Mouse (Mus musculus) midbrain, embryonic 14.5 days (tissue): ENCODE measurements around the gene Crybg1. TPM values are rescaled to one million over a fixed set of nuclear protein-coding genes. Genes with fewer than 3 reads are reported as not detected.
A peak's percentile ranks its signal among the peaks of the same experiment; 100 is the strongest.
"Not testable (repeated sequence)": the region's sequence is repeated elsewhere in the genome, so short reads cannot be mapped to it uniquely, and the experiment has no call there.

Source experiments
- ATAC-seq: fragments of 200-750 bp; cut with Nextera tagmentation; 2 replicates; pipeline ENCODE4 v1.8.0; 2017; ENCODE audit warnings: moderate number of reproducible peaks, moderate library complexity; ENCODE audit not compliant: low FRiP score, low TSS enrichment
- DNase-seq: peaks from one replicate; pipeline ENCODE4 v3.0.0-alpha.2; 2015
- H3K27ac ChIP-seq: fragments of 300-500 bp; sonication (generic); replicated peaks from 2 replicates; pipeline ENCODE4 v1.5.1; 2014; ENCODE audit warnings: mild to moderate bottlenecking, low read depth, low read length, moderate library complexity
- H3K27me3 ChIP-seq: fragments of 300-500 bp; sonication (generic); 2 replicates; pipeline ENCODE4 v1.6.1; 2014; ENCODE audit warnings: low read length, control low read depth, mixed read lengths; ENCODE audit not compliant: control insufficient read depth, insufficient read depth
- H3K36me3 ChIP-seq: fragments of 300-500 bp; sonication (generic); 2 replicates; pipeline ENCODE4 v1.6.1; 2014; ENCODE audit warnings: low read length, control low read depth; ENCODE audit not compliant: control insufficient read depth, insufficient read depth
- H3K4me1 ChIP-seq: fragments of 300-500 bp; sonication (generic); 2 replicates; pipeline ENCODE4 v1.6.1; 2014; ENCODE audit warnings: mild to moderate bottlenecking, antibody characterized with exemption, low read length, control low read depth; ENCODE audit not compliant: control insufficient read depth, insufficient read depth
- H3K4me2 ChIP-seq: fragments of 300-500 bp; sonication (generic); 2 replicates; pipeline ENCODE4 v1.6.1; 2014; ENCODE audit warnings: mild to moderate bottlenecking, low read length, moderate library complexity
- H3K4me3 ChIP-seq: fragments of 300-500 bp; sonication (generic); replicated peaks from 2 replicates; pipeline ENCODE4 v1.5.1; 2014; ENCODE audit warnings: low read depth, low read length
- H3K9ac ChIP-seq: fragments of 300-500 bp; sonication (generic); replicated peaks from 2 replicates; pipeline ENCODE4 v1.6.1; 2014; ENCODE audit warnings: mild to moderate bottlenecking, low read length, moderate library complexity
- H3K9me3 ChIP-seq: fragments of 300-500 bp; sonication (generic); 2 replicates; pipeline ENCODE4 v1.6.1; 2016; ENCODE audit warnings: low read length, control low read depth, mixed read lengths; ENCODE audit not compliant: control insufficient read depth
- WGBS: fragments of 180-500 bp; shearing (Covaris S2); extraction: QIAGEN DNeasy Blood & Tissue Kit; methylation state at CpG from one replicate; pipeline ENCODE4 v1.1.7; 2014; 5-methylcytosine and 5-hydroxymethylcytosine counted together
- polyA plus RNA-seq: library from polyadenylated mRNA; unstranded; fragments of >200 nt; fragmentation: Nextera tagmentation; extraction: Ambion mirVana; gene quantifications from 2 replicates; pipeline ENCODE4 v1.2.1, GENCODE M21; 2014

Gene Crybg1
- polyA plus RNA-seq, 1 experiment from 2014 or later: 0.29 TPM

GRCm38 (mm10) chr10:43939136-43939662 is 209.5 kb downstream of the Crybg1 start:
- 85% methylated on average over 6 of the region's 6 CpGs for WGBS
- no peak overlapping the region for H3K4me2 ChIP-seq
- no peaks in the 10 kb centered on the region for H3K9me3 ChIP-seq
- H3K27ac ChIP-seq: no peak overlapping the region
- no peak overlapping the region for H3K4me3 ChIP-seq
- DNase-seq: no peak
- H3K4me1 ChIP-seq: no peaks in the 10 kb centered on the region
- no peak overlapping the region for H3K9ac ChIP-seq
- H3K36me3 ChIP-seq: no peaks in the 10 kb centered on the region
- ATAC-seq: no peak
- H3K27me3 ChIP-seq: no peaks in the 10 kb centered on the region

DNA sequence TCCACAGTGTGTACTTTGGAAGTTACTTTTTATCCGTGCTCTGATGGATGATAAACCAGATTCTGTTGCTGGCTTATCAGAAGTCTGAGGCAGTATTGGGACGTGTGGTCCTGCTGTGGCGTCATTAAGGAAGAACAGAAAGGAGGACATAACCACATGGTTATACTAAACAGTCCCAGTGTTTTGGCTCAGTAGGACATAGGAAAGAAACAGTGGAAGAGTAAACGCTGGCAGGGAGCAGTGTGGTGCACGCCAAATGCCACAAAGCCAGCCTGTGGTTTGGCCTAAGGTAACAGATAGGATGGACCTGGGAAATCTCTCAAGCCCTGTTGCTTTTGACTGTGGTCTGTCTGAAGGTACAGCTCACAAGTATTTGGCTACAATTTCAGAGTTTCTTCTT is 220.1 kb downstream of the Crybg1 start:
- no peak overlapping the region for H3K4me2 ChIP-seq
- WGBS: 70% methylated on average over 5 of the region's 5 CpGs
- no peak for ATAC-seq
- H3K9me3 ChIP-seq: no peaks in the 10 kb centered on the region
- peaks cover 32% of the 10 kb centered on the region for H3K36me3 ChIP-seq
- no peaks in the 10 kb centered on the region for H3K27me3 ChIP-seq
- H3K4me1 ChIP-seq: no peaks in the 10 kb centered on the region
- no peak overlapping the region for H3K27ac ChIP-seq
- H3K4me3 ChIP-seq: no peak overlapping the region
- no peak for DNase-seq
- no peak overlapping the region for H3K9ac ChIP-seq

DNA sequence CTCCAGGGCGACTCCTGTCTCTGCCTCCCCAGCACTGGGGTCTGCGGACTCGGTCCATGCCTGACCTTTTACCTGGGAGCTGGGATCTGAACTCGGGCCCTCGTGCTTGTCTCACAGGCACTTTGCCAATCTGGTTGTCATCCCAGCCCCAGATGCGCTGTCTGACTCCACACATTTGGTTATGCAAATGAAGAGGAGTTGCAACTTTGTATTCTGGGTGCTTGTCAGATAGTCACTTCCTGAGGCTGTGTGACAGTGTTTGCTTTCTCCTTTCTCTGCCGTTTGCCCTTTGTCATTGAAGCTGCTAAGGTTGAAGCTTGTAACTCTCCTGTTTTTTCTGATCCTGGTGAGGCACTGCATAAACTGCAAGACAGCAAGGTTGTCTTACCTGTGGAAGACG is 220.9 kb downstream of the Crybg1 start:
- no peak for ATAC-seq
- Histone ChIP-seq H3K27me3 (no peaks in the 10 kb centered on the region), H3K27ac (no peak overlapping the region)

GRCm38 (mm10) chr10:43925776-43926175 is 222.9 kb downstream of the Crybg1 start:
- H3K36me3 ChIP-seq: peaks cover 21% of the 10 kb centered on the region; the same call in 1 of the 2 replicates
- WGBS: 94% methylated on average over 8 of the region's 9 CpGs
- H3K27ac ChIP-seq, ATAC-seq, H3K27me3 ChIP-seq, DNase-seq, H3K4me1 ChIP-seq, H3K9ac ChIP-seq, H3K4me3 ChIP-seq, H3K9me3 ChIP-seq, H3K4me2 ChIP-seq: not testable (repeated sequence)

More for the DNA sequence above, 220.9 kb downstream of the Crybg1 start:
- Histone ChIP-seq H3K36me3 (peaks cover 32% of the 10 kb centered on the region), H3K4me3 (no peak overlapping the region), H3K9me3 (no peaks in the 10 kb centered on the region), H3K9ac (no peak overlapping the region), H3K4me2 (no peak overlapping the region), H3K4me1 (no peaks in the 10 kb centered on the region)
- 86% methylated on average over 8 of the region's 8 CpGs for WGBS
- DNase-seq: no peak

GRCm38 (mm10) chr10:43923096-43923495 is 225.6 kb downstream of the Crybg1 start:
- peaks cover 5% of the 10 kb centered on the region; the same call in 1 of the 2 replicates for H3K36me3 ChIP-seq
- no peak for DNase-seq
- no peak overlapping the region for H3K4me2 ChIP-seq
- no peaks in the 10 kb centered on the region for H3K4me1 ChIP-seq
- H3K9ac ChIP-seq: no peak overlapping the region
- no peak overlapping the region for H3K27ac ChIP-seq
- H3K27me3 ChIP-seq: no peaks in the 10 kb centered on the region
- H3K9me3 ChIP-seq: no peaks in the 10 kb centered on the region
- no peak overlapping the region for H3K4me3 ChIP-seq
- ATAC-seq: no peak
- 95% methylated on average over 3 of the region's 3 CpGs for whole genome bisulfite sequencing

- Histone ChIP-seq H3K27ac (no peak overlapping the region), H3K9me3 (no peaks in the 10 kb centered on the region), H3K9ac (peak overlapping the region; percentile 39; the same call in 1 of the 2 replicates), H3K4me3 (no peak overlapping the region), H3K27me3 (no peaks in the 10 kb centered on the region), H3K36me3 (peaks cover 5% of the 10 kb centered on the region; the same call in 1 of the 2 replicates), H3K4me2 (no peak overlapping the region), H3K4me1 (no peaks in the 10 kb centered on the region)
- ATAC-seq (no peak), DNase-seq (peak; percentile 93)
- WGBS: 37% methylated on average over 17 of the region's 17 CpGs
These were observed 229.7 kb downstream of the Crybg1 start for GRCm38 (mm10) chr10:43918696-43919608.

GRCm38 (mm10) chr10:43916737-43917136 is 231.9 kb downstream of the Crybg1 start:
- no peaks in the 10 kb centered on the region for H3K9me3 ChIP-seq
- no peak overlapping the region for H3K4me3 ChIP-seq
- ATAC-seq: no peak
- H3K36me3 ChIP-seq: no peaks in the 10 kb centered on the region
- no peak for DNase-seq
- H3K9ac ChIP-seq: no peak overlapping the region
- no peaks in the 10 kb centered on the region for H3K4me1 ChIP-seq
- H3K27ac ChIP-seq: no peak overlapping the region
- 87% methylated on average over 2 of the region's 2 CpGs for WGBS
- no peak overlapping the region for H3K4me2 ChIP-seq
- H3K27me3 ChIP-seq: no peaks in the 10 kb centered on the region

DNA sequence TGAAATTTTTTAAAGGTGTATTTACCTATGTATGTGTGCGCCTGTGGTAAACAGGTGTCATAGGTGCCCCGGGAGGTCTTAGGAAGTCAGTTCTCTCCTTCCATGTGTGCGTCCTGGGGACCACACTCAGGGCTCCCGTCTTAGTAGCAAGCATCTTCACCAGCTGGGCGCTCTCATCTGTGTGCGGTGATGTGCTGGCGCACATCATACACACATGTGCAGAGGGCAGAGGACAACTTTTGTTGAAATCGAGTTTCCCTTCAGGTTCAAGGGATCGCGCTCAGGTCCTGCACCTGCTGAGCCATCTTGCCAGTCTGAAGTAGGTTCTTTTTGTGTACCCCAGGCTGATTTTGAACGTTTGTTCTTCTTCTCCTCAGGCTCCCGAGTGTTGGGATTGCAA is 232.5 kb downstream of the Crybg1 start:
- 85% methylated on average over 12 of the region's 12 CpGs for WGBS

GRCm38 (mm10) chr10:43912236-43912635 is 236.4 kb downstream of the Crybg1 start:
- H3K4me3 ChIP-seq: no peak overlapping the region
- H3K4me2 ChIP-seq: no peak overlapping the region
- WGBS: 93% methylated on average over 3 of the region's 3 CpGs
- H3K36me3 ChIP-seq: 0 out of 2 replicates have a peak, but pooled peaks cover 3% of the 10 kb centered on the region
- H3K9ac ChIP-seq: no peak overlapping the region
- H3K27ac ChIP-seq: no peak overlapping the region
- H3K27me3 ChIP-seq: no peaks in the 10 kb centered on the region
- DNase-seq (no peak), ATAC-seq (no peak)
- H3K4me1 ChIP-seq: no peaks in the 10 kb centered on the region
- no peaks in the 10 kb centered on the region for H3K9me3 ChIP-seq

More for the DNA sequence above, 232.5 kb downstream of the Crybg1 start:
- Histone ChIP-seq H3K27ac (no peak overlapping the region), H3K9ac (no peak overlapping the region), H3K36me3 (no peaks in the 10 kb centered on the region), H3K4me3 (no peak overlapping the region), H3K27me3 (no peaks in the 10 kb centered on the region), H3K9me3 (no peaks in the 10 kb centered on the region), H3K4me1 (no peaks in the 10 kb centered on the region), H3K4me2 (no peak overlapping the region)
- no peak for ATAC-seq
- DNase-seq: no peak
